Mouse (Mus musculus): Measurements from ENCODE around the gene Ccdc157.

DNA sequence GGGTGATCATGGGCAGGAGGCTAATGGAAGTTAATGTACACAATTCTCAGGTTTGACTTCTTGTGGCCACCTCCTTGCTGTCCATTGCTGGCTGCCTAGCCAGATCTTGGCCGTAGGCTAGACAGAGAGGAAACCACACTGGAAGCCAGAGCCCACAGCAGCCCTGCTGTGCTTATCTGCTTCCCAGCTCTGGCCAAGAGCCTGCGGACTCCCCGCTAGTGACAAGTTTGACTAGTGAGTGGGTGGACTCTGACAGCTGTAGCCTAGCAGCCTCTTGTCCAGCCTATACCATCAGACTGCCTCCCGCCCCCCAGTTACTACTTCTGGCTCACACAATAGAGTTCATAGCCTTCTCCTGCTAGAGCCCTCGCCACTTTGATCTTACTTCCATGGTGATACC is 40.5 kb downstream of the Ccdc157 start:
- TF ChIP-seq CTCF (IDR thresholded peaks at IDR 0.05; ENCODE audit: borderline replicate concordance, extremely low read depth, insufficient read depth, insufficient read length) = no peak
- TF ChIP-seq POLR2A (IDR thresholded peaks at IDR 0.05; ENCODE audit: borderline replicate concordance, extremely low read depth, insufficient read depth, insufficient read length, poor library complexity, severe bottlenecking) = no peak

All from brain, embryonic 14.5 days (tissue).